Mouse (Mus musculus) MEL (cell line): ENCODE data around the gene Clcn6.

Experiments
- CHD2 ChIP-seq: IDR thresholded peaks from 2 replicates; pipeline ENCODE4 v1.6.1; 2011; ENCODE audit warnings: low read length, improper control_type of control experiment
- CTCF ChIP-seq, 3 experiments: IDR thresholded peaks in 2 of 3; conservative IDR thresholded peaks in 1 of 3; 2 replicates each; pipeline ENCODE4 v1.5.1; 2011 to 2012; ENCODE audit warnings: low read length in 3 of 3, low read depth in 2 of 3, mild to moderate bottlenecking in 2 of 3, improper control_type of control experiment in 1 of 3, inconsistent platforms in 1 of 3, mixed read lengths in 1 of 3, moderate library complexity in 1 of 3; ENCODE audit not compliant: control insufficient read depth in 1 of 3, insufficient read depth in 1 of 3, poor library complexity in 1 of 3, severe bottlenecking in 1 of 3
- HCFC1 ChIP-seq: IDR thresholded peaks from 2 replicates; pipeline ENCODE4 v1.6.1; 2012; ENCODE audit warnings: low read depth, mild to moderate bottlenecking, inconsistent platforms, low read length, improper control_type of control experiment, moderate library complexity
- MAZ ChIP-seq: IDR thresholded peaks from 2 replicates; pipeline ENCODE4 v1.6.1; 2012; ENCODE audit warnings: low read depth, mild to moderate bottlenecking, inconsistent platforms, low read length, improper control_type of control experiment
- MXI1 ChIP-seq: IDR thresholded peaks from 2 replicates; pipeline ENCODE4 v1.6.1; 2011; ENCODE audit warnings: mild to moderate bottlenecking, low read depth, low read length, improper control_type of control experiment
- RCOR1 ChIP-seq: IDR thresholded peaks from 2 replicates; pipeline ENCODE4 v1.6.1; 2012; ENCODE audit warnings: low read depth, mild to moderate bottlenecking, inconsistent platforms, low read length, improper control_type of control experiment

GRCm38 (mm10) chr4:148009641-148010040 lies 29.0 kb downstream of the Clcn6 start:
- TF ChIP-seq CTCF (IDR thresholded peaks at IDR 0.05 in 2 of 3, conservative IDR thresholded peaks at IDR 0.05 in 1 of 3; ENCODE audit: control insufficient read depth in 1 of 3, insufficient read depth in 1 of 3, low read depth in 2 of 3, low read length in 3 of 3, poor library complexity in 1 of 3, severe bottlenecking in 1 of 3) = no peak
- TF ChIP-seq RCOR1 = no peak
- TF ChIP-seq HCFC1 = no peak
- TF ChIP-seq MAZ = no peak
- TF ChIP-seq CHD2 = no peak
- no peak for TF ChIP-seq MXI1
